Mouse (Mus musculus) spleen, postnatal 10 days (tissue): ENCODE measurements around the gene Dnmt3a.
A peak's percentile ranks its signal among the peaks of the same experiment; 100 is the strongest.

Source experiments
- DNase-seq, 2 experiments: peaks; one replicate each; pipeline ENCODE4 v3.0.0; 2021 to 2022; ENCODE audit warnings: low spot score in 2 of 2

Gene Dnmt3a

DNA sequence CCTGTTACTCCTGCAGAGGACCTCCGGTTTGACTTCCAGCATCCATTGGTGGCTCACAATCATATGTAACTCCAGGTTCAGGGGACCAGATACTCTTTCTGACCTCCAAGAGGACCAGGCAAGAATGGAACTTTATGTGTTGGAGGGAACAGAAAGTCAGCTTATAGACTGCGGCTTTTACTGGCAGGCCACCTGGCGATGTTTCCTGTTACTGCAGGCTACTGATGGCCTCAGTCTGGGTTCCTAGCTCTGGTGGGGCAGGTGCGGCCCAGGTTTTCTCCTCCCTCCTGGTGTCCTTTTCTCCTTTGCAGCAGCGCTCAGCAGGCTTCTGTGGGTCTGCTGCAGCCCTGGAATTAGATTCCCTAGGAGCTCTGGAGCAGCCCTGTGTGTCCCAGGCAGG is 46.7 kb downstream of the Dnmt3a start:
- DNase-seq: peak; percentile 36 to 65

DNA sequence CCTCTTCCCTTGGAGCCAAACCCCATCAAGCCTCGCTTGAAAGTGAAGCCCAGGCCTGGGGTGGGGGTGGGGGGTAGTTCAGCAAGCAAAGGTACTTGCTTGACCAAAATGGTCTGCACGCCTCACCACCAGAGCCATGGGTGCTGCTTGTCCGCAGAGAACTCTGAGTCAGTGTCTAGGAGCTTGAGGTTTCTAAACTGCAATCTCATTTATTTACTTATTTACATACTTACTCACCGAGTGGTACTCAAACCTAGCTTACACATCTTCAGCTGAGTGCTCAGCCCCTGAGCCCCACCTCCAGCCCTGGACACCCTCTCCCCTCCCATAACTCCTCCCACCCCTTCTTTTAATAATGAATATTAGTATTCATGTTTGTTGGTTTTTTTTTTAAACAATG is 48.6 kb downstream of the Dnmt3a start:
- DNase-seq: no peak

DNA sequence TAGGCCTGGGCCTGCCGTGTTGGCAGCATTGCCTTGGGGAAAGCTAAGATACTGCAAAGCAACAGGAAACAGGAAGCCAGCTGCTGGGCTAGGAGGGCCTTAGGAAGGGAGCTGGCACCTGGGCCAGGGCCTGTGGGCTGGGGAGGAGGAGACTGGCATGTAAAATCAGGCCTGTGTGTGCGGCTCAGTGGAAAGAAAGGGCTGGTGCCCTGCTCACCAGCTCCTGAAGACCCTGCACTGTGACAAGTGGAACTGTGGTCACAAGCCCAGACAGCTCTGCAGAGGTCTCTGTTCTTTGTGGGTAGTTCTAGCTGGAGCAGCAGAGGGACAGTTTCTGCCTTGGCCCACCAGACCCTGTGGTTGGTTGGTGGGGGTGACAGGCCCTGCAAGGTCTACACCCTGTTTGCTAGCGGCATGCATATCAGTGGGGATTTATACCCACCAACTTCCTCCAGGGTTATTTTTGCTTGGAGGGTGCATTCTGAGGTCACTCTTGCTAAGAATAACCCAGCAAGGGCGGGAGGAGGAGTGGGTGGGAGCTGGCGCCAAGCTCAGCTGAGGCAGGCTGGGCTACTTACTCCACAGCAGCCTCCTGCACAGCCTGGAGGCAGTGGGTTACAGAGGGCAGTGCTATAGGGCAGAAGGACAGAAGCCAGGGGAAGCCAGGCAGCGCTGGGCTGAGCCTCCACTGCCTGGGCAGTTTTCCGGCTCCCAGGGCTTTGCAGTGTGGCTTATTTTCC is 50.1 kb downstream of the Dnmt3a start:
- peak; percentile 32 to 58 for DNase-seq

GRCm38 (mm10) chr12:3856748-3857147 is 50.9 kb downstream of the Dnmt3a start:
- no peak for DNase-seq

DNA sequence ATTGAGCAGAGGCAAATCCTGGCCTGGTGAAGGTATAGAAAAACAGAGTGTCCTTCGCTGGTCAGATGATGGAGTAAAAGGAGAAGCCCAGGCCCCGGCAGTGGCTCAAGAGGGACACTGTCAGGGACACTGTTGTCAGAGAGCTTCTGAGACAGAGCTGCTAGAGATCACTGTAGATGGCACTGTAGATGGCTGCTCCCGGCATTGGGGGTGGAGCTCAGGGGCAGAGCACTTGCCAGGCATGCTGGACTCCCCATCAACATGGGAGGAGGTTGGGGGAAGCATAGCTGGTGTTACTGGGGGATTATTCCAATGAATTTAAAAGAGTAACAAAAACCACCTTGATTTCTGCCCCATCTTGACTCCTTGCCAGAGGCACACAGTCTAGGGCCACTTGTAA is 51.4 kb downstream of the Dnmt3a start:
- DNase-seq: no peak

DNA sequence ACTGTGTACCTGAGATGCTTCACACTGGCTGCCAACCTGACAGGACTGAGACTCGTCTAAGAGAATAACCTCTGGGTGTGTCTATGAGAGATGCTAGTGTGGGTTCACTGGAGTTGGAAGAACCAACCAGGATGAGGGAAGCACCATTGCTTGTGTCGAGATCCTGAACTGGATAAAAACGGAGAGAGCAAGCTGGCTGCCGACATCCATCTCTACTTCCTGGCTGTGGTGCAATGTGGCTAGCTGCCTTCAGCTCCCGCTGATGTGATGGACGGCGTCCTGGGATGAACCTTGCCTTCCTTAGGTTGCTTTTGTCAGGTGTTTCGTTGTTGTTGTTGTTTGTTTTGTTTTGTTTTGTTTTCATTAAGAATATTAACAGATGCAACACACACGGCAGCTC is 52.0 kb downstream of the Dnmt3a start:
- DNase-seq: no peak

DNA sequence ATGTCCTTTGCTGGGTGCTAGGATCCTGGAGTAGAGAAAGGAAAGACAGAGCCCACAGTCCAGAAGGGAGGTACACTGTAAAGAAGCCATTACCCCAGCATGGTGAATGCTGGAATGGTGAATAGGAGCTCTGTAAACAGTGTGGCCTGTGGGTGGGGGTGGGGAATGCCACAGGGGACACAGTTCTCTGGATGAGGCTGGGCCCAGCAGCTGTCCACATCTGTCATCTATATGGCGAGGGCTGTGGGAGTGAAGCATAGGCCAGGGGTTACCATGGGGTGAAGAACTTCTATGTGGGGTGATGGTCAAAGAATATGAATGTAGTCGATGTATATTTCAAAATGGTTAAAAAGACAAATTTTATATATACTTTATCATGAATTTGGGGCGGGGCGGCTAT is 52.9 kb downstream of the Dnmt3a start:
- DNase-seq: no peak

- no peak for DNase-seq
Observed at GRCm38 (mm10) chr12:3859545-3859944, 53.7 kb downstream of the Dnmt3a start.

- DNase-seq: no peak
Observed at GRCm38 (mm10) chr12:3860005-3860404, 54.2 kb downstream of the Dnmt3a start.

GRCm38 (mm10) chr12:3861665-3862228 is 55.9 kb downstream of the Dnmt3a start:
- DNase-seq: no peak

- no peak for DNase-seq
Observed at GRCm38 (mm10) chr12:3862253-3862652, 56.4 kb downstream of the Dnmt3a start.

- DNase-seq: no peak
Observed at GRCm38 (mm10) chr12:3864208-3864607, 58.4 kb downstream of the Dnmt3a start.

DNA sequence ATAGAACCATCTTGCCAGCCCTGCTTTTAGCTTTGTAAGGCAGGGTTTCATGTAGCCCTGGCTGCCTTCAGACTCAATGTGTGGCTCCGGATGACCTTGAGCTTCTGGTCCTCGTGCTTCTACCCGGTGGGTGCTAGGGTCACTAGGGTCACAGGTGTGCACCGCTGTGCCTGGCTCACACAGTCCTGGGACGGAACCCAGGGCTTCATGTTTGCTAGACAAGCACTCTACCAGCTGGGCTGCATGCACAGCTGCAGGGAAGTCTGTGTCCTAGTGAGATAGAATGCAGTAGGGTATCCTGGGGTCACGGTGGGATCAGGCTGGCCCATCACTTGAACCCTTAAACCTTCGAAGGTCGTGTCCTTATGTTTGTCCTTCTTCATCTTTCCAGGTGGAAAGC is 59.8 kb downstream of the Dnmt3a start:
- no peak for DNase-seq

GRCm38 (mm10) chr12:3866654-3867370 is 61.0 kb downstream of the Dnmt3a start:
- DNase-seq: no peak

GRCm38 (mm10) chr12:3868115-3868514 is 62.3 kb downstream of the Dnmt3a start:
- no peak for DNase-seq

DNA sequence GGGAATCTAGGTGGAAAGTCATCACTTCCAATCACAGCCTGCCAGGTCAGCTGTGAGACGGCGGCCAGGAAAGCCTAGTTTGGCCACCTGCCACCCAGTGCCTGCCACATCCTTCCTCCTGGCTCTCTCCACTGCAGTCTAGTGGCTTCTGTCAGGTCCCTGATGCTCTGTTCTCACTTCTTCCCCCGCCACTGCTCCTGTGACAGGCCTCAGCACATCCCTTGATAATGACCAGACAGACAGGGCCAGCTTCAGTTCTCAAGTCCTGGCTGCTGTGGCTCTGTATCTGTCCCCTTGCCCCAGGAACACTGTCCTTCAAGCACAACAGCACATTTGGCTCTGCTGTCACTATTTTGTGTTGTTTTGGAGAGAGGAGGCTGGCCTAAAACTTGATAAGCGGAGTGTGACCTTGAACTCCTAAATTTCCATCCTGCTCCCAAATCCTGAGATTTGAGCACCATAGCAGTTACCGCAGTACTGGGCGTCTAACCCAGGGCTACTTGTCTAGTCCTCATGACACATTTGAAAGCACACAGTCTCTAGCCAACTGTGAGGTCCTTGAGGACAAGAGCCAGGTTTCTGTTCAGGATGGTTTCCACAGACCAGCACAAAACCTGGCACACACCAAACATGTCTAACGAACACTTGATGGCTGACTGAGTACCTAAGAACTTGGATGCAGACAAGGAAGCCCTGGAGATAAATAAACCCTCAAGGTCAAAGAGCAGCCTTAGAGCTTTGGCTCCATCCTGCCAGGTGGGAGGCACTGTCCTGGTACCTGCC is 63.1 kb downstream of the Dnmt3a start:
- peak in 1 of 2 experiments; percentile 32 for DNase-seq

DNA sequence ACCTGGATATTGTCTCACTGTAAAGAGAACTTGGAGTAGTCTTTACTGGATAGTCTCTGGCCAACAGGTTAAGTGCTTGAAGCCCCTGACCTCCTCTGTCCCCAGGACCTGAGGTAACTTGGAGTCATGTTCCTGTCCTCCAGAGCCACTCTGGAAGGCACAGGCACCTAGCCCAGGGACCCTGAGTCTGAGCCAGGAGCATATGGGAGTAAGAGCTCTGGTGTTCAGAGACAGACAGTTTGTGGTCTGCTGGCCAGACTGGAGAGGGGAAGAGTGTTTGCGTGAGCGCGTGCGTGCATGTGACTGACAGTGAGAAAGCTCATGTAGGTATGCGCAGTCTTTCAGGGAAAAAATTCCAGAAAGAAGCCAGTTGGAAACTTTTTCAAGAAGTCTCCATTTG is 64.2 kb downstream of the Dnmt3a start:
- DNase-seq: no peak

DNA sequence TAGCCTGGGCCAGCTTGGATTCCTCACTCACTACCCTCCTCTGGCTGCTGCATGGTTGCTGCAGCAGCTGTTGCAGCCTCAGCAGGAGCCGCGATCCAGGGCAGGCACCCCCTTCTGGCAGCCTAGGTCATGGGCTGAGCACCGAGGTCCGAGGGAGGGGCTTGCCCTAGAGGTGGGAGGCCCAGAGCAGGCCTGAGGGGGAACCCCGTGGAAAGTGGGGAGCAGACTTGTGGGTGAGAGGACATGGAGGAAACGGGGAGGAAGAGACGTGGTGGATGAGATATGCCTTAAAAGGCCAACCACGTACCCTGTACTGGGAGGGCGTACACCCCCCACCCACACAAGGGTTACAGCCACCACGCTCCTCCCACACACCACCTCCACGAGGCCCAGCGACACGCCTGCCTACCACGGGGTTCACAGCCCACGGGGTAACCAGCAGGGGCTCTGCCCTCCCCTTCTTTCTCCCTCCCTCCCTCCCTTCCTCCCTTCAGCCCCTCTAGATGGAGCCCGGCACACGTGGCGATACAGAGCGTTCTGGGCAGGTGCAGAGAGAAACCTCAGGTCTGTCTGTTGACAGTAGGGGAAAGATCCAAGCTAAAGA is 65.2 kb downstream of the Dnmt3a start:
- peak in 1 of 2 experiments; percentile 68 for DNase-seq

GRCm38 (mm10) chr12:3871637-3872036 is 65.8 kb downstream of the Dnmt3a start:
- peak in 1 of 2 experiments; percentile 48 for DNase-seq

GRCm38 (mm10) chr12:3872410-3873230 is 66.8 kb downstream of the Dnmt3a start:
- peak in 1 of 2 experiments; percentile 32 for DNase-seq

GRCm38 (mm10) chr12:3875474-3875873 is 69.7 kb downstream of the Dnmt3a start:
- no peak for DNase-seq
